Mouse (Mus musculus) testis, adult 2 months (tissue): ENCODE measurements around the gene B4galt1. TPM values are rescaled to one million over a fixed set of nuclear protein-coding genes. Genes with fewer than 3 reads are reported as not detected.

ENCODE experiments used
- H3K27ac ChIP-seq: fragments of 200-500 bp; 2 replicates; pipeline ENCODE4 v1.5.1; 2012; ENCODE audit warnings: low read depth, low read length; ENCODE audit not compliant: control insufficient read depth, insufficient read depth
- H3K27me3 ChIP-seq: fragments of 200-500 bp; 2 replicates; pipeline ENCODE4 v1.6.1; 2012; ENCODE audit warnings: mild to moderate bottlenecking, low read length, moderate library complexity; ENCODE audit not compliant: control insufficient read depth, insufficient read depth
- H3K36me3 ChIP-seq: fragments of 200-500 bp; 2 replicates; pipeline ENCODE4 v1.6.1; 2012; ENCODE audit warnings: mild to moderate bottlenecking, low read length; ENCODE audit not compliant: control insufficient read depth, insufficient read depth
- H3K4me1 ChIP-seq: fragments of 200-500 bp; 2 replicates; pipeline ENCODE4 v1.6.1; 2012; ENCODE audit warnings: low read length; ENCODE audit not compliant: control insufficient read depth, insufficient read depth
- H3K4me3 ChIP-seq: fragments of 200-500 bp; 2 replicates; pipeline ENCODE4 v1.5.1; 2012; ENCODE audit warnings: low read depth, mild to moderate bottlenecking, low read length, moderate library complexity, mixed read lengths; ENCODE audit not compliant: control insufficient read depth
- CTCF ChIP-seq: fragments of 200-500 bp; IDR thresholded peaks from 2 replicates; pipeline ENCODE4 v1.5.1; 2012; ENCODE audit warnings: low read depth, mild to moderate bottlenecking, inconsistent platforms, low read length, moderate library complexity; ENCODE audit not compliant: control insufficient read depth, insufficient read depth, insufficient replicate concordance
- POLR2A ChIP-seq: fragments of 200-500 bp; IDR thresholded peaks from 2 replicates; pipeline ENCODE4 v1.6.1; 2012; ENCODE audit warnings: low read depth, mild to moderate bottlenecking, inconsistent platforms, low read length, moderate library complexity; ENCODE audit not compliant: control insufficient read depth
- polyA plus RNA-seq: library from polyadenylated mRNA; depleted of rRNA; stranded (reverse); fragments of >200 nt; gene quantifications from 2 replicates; pipeline ENCODE4 v1.2.3, GENCODE M21; 2012

Gene B4galt1
- polyA plus RNA-seq, 1 experiment = 10.3 TPM

- H3K27ac ChIP-seq = no peak overlapping the region
- H3K4me3 ChIP-seq = no peak overlapping the region
- no peaks in the 10 kb centered on the region for H3K27me3 ChIP-seq
- H3K4me1 ChIP-seq = peaks cover 3% of the 10 kb centered on the region; the same call in 1 of the 2 replicates
- H3K36me3 ChIP-seq = no peaks in the 10 kb centered on the region
- TF ChIP-seq POLR2A (no peak), CTCF (no peak)
These were observed 14.9 kb upstream of the B4galt1 start for GRCm38 (mm10) chr4:40868554-40869232.

- Histone ChIP-seq H3K27me3 (no peaks in the 10 kb centered on the region), H3K36me3 (no peaks in the 10 kb centered on the region), H3K27ac (no peak overlapping the region), H3K4me3 (no peak overlapping the region), H3K4me1 (peaks cover 3% of the 10 kb centered on the region; the same call in 1 of the 2 replicates)
- no peak for TF ChIP-seq POLR2A
- no peak for TF ChIP-seq CTCF
These were observed 10.6 kb upstream of the B4galt1 start for GRCm38 (mm10) chr4:40864361-40864760.

- no peaks in the 10 kb centered on the region for H3K36me3 ChIP-seq
- no peak overlapping the region for H3K4me3 ChIP-seq
- TF ChIP-seq CTCF (no peak), POLR2A (no peak)
These were observed 9.5 kb upstream of the B4galt1 start for GRCm38 (mm10) chr4:40863340-40863739.

DNA sequence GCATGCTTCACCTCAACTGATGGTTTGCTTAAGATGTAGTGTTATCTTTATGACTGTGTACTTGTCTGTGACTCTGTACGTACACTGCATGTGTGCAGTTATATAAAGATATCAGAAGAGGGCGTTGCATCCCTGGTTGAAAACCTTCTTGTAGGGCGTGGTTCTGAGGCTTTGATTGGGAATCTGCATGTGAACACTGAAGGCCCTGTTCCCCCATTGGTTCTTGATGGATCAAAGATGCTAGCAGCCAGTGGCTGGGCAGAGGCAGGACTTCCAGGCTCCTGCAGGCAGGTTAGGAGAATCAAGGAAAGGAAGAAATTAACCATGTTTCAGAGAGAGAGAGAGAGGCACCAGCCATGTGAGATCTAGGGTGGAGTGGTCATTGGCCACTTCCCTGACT lies 7.3 kb upstream of the B4galt1 start:
- Histone ChIP-seq H3K4me3 (no peak overlapping the region), H3K4me1 (peaks cover 3% of the 10 kb centered on the region; the same call in 1 of the 2 replicates), H3K36me3 (no peaks in the 10 kb centered on the region), H3K27ac (no peak overlapping the region), H3K27me3 (no peaks in the 10 kb centered on the region)
- TF ChIP-seq POLR2A = no peak
- no peak for TF ChIP-seq CTCF

More at GRCm38 (mm10) chr4:40863340-40863739, 9.5 kb upstream of the B4galt1 start:
- H3K27me3 ChIP-seq = no peaks in the 10 kb centered on the region
- peaks cover 3% of the 10 kb centered on the region; the same call in 1 of the 2 replicates for H3K4me1 ChIP-seq
- H3K27ac ChIP-seq = no peak overlapping the region

DNA sequence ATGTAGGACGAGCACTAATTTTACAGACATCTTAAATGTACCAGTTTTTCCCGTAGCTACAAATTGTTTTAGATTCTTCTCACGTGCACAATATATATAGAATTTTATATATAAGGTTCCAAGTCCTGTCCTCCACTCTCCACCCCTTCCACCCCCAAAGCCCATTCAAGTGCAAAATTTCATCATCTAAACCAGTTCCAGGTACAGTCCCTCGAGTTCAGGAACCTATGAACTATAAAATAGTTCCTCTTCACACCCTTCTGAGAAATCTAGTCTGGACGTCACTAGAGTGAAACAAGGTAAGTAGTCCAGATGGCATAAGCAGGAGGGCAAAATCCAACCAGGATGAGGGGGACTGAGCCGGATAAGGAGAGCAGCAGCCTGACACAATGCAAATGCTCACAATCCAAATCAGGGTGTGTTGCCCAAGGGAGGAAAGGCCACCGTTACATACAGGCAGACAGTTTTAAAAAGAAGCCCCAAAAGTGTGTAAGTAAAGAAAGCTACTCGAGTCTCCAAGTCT lies 4.1 kb upstream of the B4galt1 start:
- no peak for TF ChIP-seq CTCF
- TF ChIP-seq POLR2A = no peak
- H3K27ac ChIP-seq = no peak overlapping the region
- H3K36me3 ChIP-seq = no peaks in the 10 kb centered on the region
- peaks cover 5% of the 10 kb centered on the region for H3K4me1 ChIP-seq
- no peaks in the 10 kb centered on the region for H3K27me3 ChIP-seq
- H3K4me3 ChIP-seq = no peak overlapping the region

DNA sequence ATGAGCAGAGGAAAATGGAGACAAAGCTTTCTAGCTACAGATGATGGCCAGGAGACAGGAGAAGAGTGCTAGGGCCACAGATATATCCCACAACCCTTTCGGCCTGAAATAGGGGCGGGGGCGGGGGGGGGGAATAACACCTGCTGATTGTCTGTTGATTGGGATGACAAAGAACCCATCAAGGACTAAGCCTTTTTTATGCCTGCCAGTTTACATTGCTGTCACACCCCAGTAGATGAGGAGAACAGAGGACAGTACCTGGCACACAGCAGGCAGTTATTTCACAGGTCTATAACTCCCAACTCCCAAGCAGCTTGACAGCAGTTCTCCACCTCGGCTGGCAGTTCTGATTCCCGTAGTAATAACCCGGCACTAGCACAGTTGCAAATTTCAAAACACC lies 2.8 kb upstream of the B4galt1 start:
- Histone ChIP-seq H3K4me1 (peaks cover 5% of the 10 kb centered on the region), H3K36me3 (no peaks in the 10 kb centered on the region), H3K4me3 (no peak overlapping the region), H3K27ac (no peak overlapping the region), H3K27me3 (no peaks in the 10 kb centered on the region)
- TF ChIP-seq POLR2A (no peak), CTCF (no peak)

GRCm38 (mm10) chr4:40854387-40854933 lies 655 bp upstream of the B4galt1 start:
- Histone ChIP-seq H3K27me3 (no peaks in the 10 kb centered on the region), H3K27ac (peak overlapping the region; percentile 63), H3K4me1 (peaks cover 14% of the 10 kb centered on the region), H3K36me3 (no peaks in the 10 kb centered on the region), H3K4me3 (peak overlapping the region; percentile 83)
- TF ChIP-seq CTCF (no peak), POLR2A (peak; percentile 24; the same call in 1 of the 2 replicates)
